12 mouse cellular contexts compared by ENCODE assay signal in genomic region chr1:191099114-191099513, GRCm38 (mm10). TPM values are rescaled to one million over a fixed set of nuclear protein-coding genes. Genes with fewer than 3 reads are reported as not detected.
A peak's percentile ranks its signal among the peaks of the same experiment; 100 is the strongest.
DNase-seq lines count a peak whose midpoint lies in the region; ATAC-seq and TF ChIP-seq lines count a peak whose summit lies in the region.
"Had no signal": no experiment of that assay in that cellular context is flagged by ENCODE, and none has a peak within 500 bp of the region (broad histone marks: within the 10 kb centered on the region; RNA-seq: fewer than 3 reads in every experiment).

No protein-coding gene starts in this region.

- no peak for TF ChIP-seq CTCF in hindbrain, postnatal 0 days (IDR thresholded peaks at IDR 0.05; ENCODE audit: low read depth)

- H3K27ac ChIP-seq in hindbrain, embryonic 13.5 days, result no peak overlapping the region
- no peak overlapping the region for H3K27ac ChIP-seq in hindbrain, postnatal 0 days
- no peak overlapping the region for H3K27ac ChIP-seq in embryonic facial prominence, embryonic 10.5 days (replicated peaks)
- no peak overlapping the region for H3K27ac ChIP-seq in embryonic facial prominence, embryonic 15.5 days (replicated peaks)
- no peak overlapping the region for H3K27ac ChIP-seq in midbrain, embryonic 13.5 days

- no peak for DNase-seq in hindbrain, postnatal 0 days (ENCODE audit: low spot score)
- DNase-seq in embryonic facial prominence, embryonic 10.5 days (ENCODE audit: low spot score), result no peak
- DNase-seq in frontal cortex, postnatal 14 days (ENCODE audit: low spot score in 2 of 2), result no peak
- DNase-seq in ovary, adult 18-20 months (ENCODE audit: low spot score), result no peak
- no peak for DNase-seq in gastrocnemius, postnatal 14 days
- DNase-seq: cerebellum, postnatal 36 days; heart, postnatal 10 days; lung, postnatal 4 days; right cerebral cortex, postnatal 14 days had no signal

- H3K4me1 ChIP-seq in hindbrain, embryonic 13.5 days (replicated peaks), result peaks cover 18% of the 10 kb centered on the region
- H3K4me1 ChIP-seq in hindbrain, postnatal 0 days (ENCODE audit: insufficient read depth, low read length), result no peaks in the 10 kb centered on the region
- peaks cover 31% of the 10 kb centered on the region for H3K4me1 ChIP-seq in embryonic facial prominence, embryonic 10.5 days
- H3K4me1 ChIP-seq in embryonic facial prominence, embryonic 15.5 days, result peaks cover 12% of the 10 kb centered on the region
- H3K4me1 ChIP-seq in midbrain, embryonic 13.5 days (replicated peaks), result peaks cover 12% of the 10 kb centered on the region

- no peaks in the 10 kb centered on the region for H3K9me3 ChIP-seq in hindbrain, embryonic 13.5 days
- H3K9me3 ChIP-seq in hindbrain, postnatal 0 days (ENCODE audit: low read length), result no peaks in the 10 kb centered on the region
- no peaks in the 10 kb centered on the region; the same call in 1 of the 2 replicates for H3K9me3 ChIP-seq in embryonic facial prominence, embryonic 10.5 days
- H3K9me3 ChIP-seq in embryonic facial prominence, embryonic 15.5 days (replicated peaks), result no peaks in the 10 kb centered on the region
- H3K9me3 ChIP-seq in midbrain, embryonic 13.5 days, result no peaks in the 10 kb centered on the region; the same call in 1 of the 2 replicates

- H3K36me3 ChIP-seq in hindbrain, embryonic 13.5 days, result no peaks in the 10 kb centered on the region
- no peaks in the 10 kb centered on the region for H3K36me3 ChIP-seq in hindbrain, postnatal 0 days (ENCODE audit: insufficient read depth, low read length)
- H3K36me3 ChIP-seq in embryonic facial prominence, embryonic 10.5 days (replicated peaks), result no peaks in the 10 kb centered on the region
- no peaks in the 10 kb centered on the region for H3K36me3 ChIP-seq in embryonic facial prominence, embryonic 15.5 days
- H3K36me3 ChIP-seq in midbrain, embryonic 13.5 days, result no peaks in the 10 kb centered on the region

- whole genome bisulfite sequencing in hindbrain, embryonic 13.5 days, result 43% methylated on average over 5 of the region's 5 CpGs
- 47% methylated on average over 5 of the region's 5 CpGs for WGBS in hindbrain, postnatal 0 days
- 34% methylated on average over 5 of the region's 5 CpGs for WGBS in embryonic facial prominence, embryonic 10.5 days
- 30% methylated on average over 5 of the region's 5 CpGs for WGBS in embryonic facial prominence, embryonic 15.5 days
- WGBS in midbrain, embryonic 13.5 days, result 40% methylated on average over 5 of the region's 5 CpGs

- intact Hi-C loops in gastrocnemius, postnatal 14 days (cut with DNase I; ENCODE audit: low total_unique reads), result no loop called here

- peak overlapping the region; percentile 99 for H3K4me2 ChIP-seq in hindbrain, embryonic 13.5 days
- H3K4me2 ChIP-seq in hindbrain, postnatal 0 days (ENCODE audit: low read depth, low read length), result no peak overlapping the region
- H3K4me2 ChIP-seq in embryonic facial prominence, embryonic 15.5 days (replicated peaks), result peak overlapping the region; percentile 99
- peak overlapping the region; percentile 88; the same call in 1 of the 2 replicates for H3K4me2 ChIP-seq in midbrain, embryonic 13.5 days (replicated peaks)

- no peak for ATAC-seq in hindbrain, embryonic 13.5 days (ENCODE audit: low FRiP score)
- no peak for ATAC-seq in hindbrain, postnatal 0 days
- ATAC-seq in embryonic facial prominence, embryonic 15.5 days (ENCODE audit: insufficient number of reproducible peaks, low FRiP score, low TSS enrichment, low read depth), result no peak
- no peak for ATAC-seq in midbrain, embryonic 13.5 days

- H3K9ac ChIP-seq in hindbrain, embryonic 13.5 days, result no peak overlapping the region
- no peak overlapping the region for H3K9ac ChIP-seq in hindbrain, postnatal 0 days (replicated peaks; ENCODE audit: low read length)
- no peak overlapping the region; the same call in 1 of the 2 replicates for H3K9ac ChIP-seq in embryonic facial prominence, embryonic 15.5 days
- H3K9ac ChIP-seq in midbrain, embryonic 13.5 days (replicated peaks), result no peak overlapping the region

- H3K4me3 ChIP-seq in hindbrain, embryonic 13.5 days, result 0 out of 2 replicates have a peak overlapping the region, but pooled peaks have one; percentile 59
- H3K4me3 ChIP-seq in hindbrain, postnatal 0 days (ENCODE audit: low read length), result no peak overlapping the region
- H3K4me3 ChIP-seq in embryonic facial prominence, embryonic 10.5 days, result peak overlapping the region; percentile 68
- peak overlapping the region; percentile 65 for H3K4me3 ChIP-seq in embryonic facial prominence, embryonic 15.5 days (replicated peaks)
- H3K4me3 ChIP-seq in midbrain, embryonic 13.5 days (replicated peaks), result peak overlapping the region; percentile 51; the same call in 1 of the 2 replicates

- peaks cover 43% of the 10 kb centered on the region for H3K27me3 ChIP-seq in hindbrain, embryonic 13.5 days
- peaks cover 6% of the 10 kb centered on the region; the same call in 1 of the 2 replicates for H3K27me3 ChIP-seq in hindbrain, postnatal 0 days (ENCODE audit: insufficient read depth, low read length)
- peaks cover 48% of the 10 kb centered on the region for H3K27me3 ChIP-seq in embryonic facial prominence, embryonic 10.5 days (replicated peaks; ENCODE audit: low read depth, poor library complexity, severe bottlenecking)
- H3K27me3 ChIP-seq in embryonic facial prominence, embryonic 15.5 days, result peaks cover 15% of the 10 kb centered on the region
- H3K27me3 ChIP-seq in midbrain, embryonic 13.5 days, result peaks cover 43% of the 10 kb centered on the region

RNA-seq across cellular contexts. Expression of gene Batf3, which starts 1.5 kb away (rescaled TPM):
- 1.4 and 2.5 TPM in 2 replicates for polyA plus RNA-seq in hindbrain, embryonic 13.5 days (2015; fragmentation: Nextera tagmentation; extraction: Ambion mirVana)
- total RNA-seq in hindbrain, postnatal 0 days (2014; rRNA removed), result 1.0 and 4.7 TPM in 2 replicates
- 4.0 and 4.1 TPM in 2 replicates for polyA plus RNA-seq in hindbrain, postnatal 0 days (2015; fragmentation: Nextera tagmentation; extraction: Ambion mirVana)
- polyA plus RNA-seq in embryonic facial prominence, embryonic 10.5 days (2016; fragmentation: Nextera tagmentation; extraction: Ambion mirVana), result 7.1 and 9.8 TPM in 2 replicates
- 5.8 and 7.6 TPM in 2 replicates for polyA plus RNA-seq in embryonic facial prominence, embryonic 15.5 days (2015; fragmentation: Nextera tagmentation; extraction: Ambion mirVana)
- 1.3 and 1.5 TPM in 2 replicates for polyA plus RNA-seq in midbrain, embryonic 13.5 days (2015; fragmentation: Nextera tagmentation; extraction: Ambion mirVana)
- under 1 TPM in 1 of 2 experiments, not detected in 1; 0.53 TPM for total RNA-seq in gastrocnemius, postnatal 14 days (2021)

RNA-seq across cellular contexts. Expression of gene Nsl1, which starts 36.3 kb away (rescaled TPM):
- 5.0 and 5.7 TPM in 2 replicates for polyA plus RNA-seq in hindbrain, embryonic 13.5 days (2015; fragmentation: Nextera tagmentation; extraction: Ambion mirVana)
- total RNA-seq in hindbrain, postnatal 0 days (2014; rRNA removed), result 1.2 and 2.7 TPM in 2 replicates
- 3.2 and 4.4 TPM in 2 replicates for polyA plus RNA-seq in hindbrain, postnatal 0 days (2015; fragmentation: Nextera tagmentation; extraction: Ambion mirVana)
- polyA plus RNA-seq in embryonic facial prominence, embryonic 10.5 days (2016; fragmentation: Nextera tagmentation; extraction: Ambion mirVana), result 35.4 and 38.6 TPM in 2 replicates
- 17.6 and 18.2 TPM in 2 replicates for polyA plus RNA-seq in embryonic facial prominence, embryonic 15.5 days (2015; fragmentation: Nextera tagmentation; extraction: Ambion mirVana)
- 10.2 and 10.8 TPM in 2 replicates for polyA plus RNA-seq in midbrain, embryonic 13.5 days (2015; fragmentation: Nextera tagmentation; extraction: Ambion mirVana)
- total RNA-seq in gastrocnemius, postnatal 14 days (2021), result 1 to 10 TPM in 1 of 2 experiments, under 1 TPM in 1; 0.66 to 1.1 TPM

RNA-seq across cellular contexts. Expression of gene Tatdn3, which starts 36.4 kb away (rescaled TPM):
- polyA plus RNA-seq in hindbrain, embryonic 13.5 days (2015; fragmentation: Nextera tagmentation; extraction: Ambion mirVana), result 14.1 and 14.5 TPM in 2 replicates
- 9.1 and 14.8 TPM in 2 replicates for total RNA-seq in hindbrain, postnatal 0 days (2014; rRNA removed)
- 15.6 and 18.0 TPM in 2 replicates for polyA plus RNA-seq in hindbrain, postnatal 0 days (2015; fragmentation: Nextera tagmentation; extraction: Ambion mirVana)
- polyA plus RNA-seq in embryonic facial prominence, embryonic 10.5 days (2016; fragmentation: Nextera tagmentation; extraction: Ambion mirVana), result 10.3 and 12.4 TPM in 2 replicates
- polyA plus RNA-seq in embryonic facial prominence, embryonic 15.5 days (2015; fragmentation: Nextera tagmentation; extraction: Ambion mirVana), result 13.8 and 14.7 TPM in 2 replicates
- polyA plus RNA-seq in midbrain, embryonic 13.5 days (2015; fragmentation: Nextera tagmentation; extraction: Ambion mirVana), result 14.8 and 15.5 TPM in 2 replicates
- 10 to 100 TPM; 12.2 to 17.0 TPM for total RNA-seq in gastrocnemius, postnatal 14 days (2021)
